Mouse (Mus musculus) cerebellum, adult 2 months (tissue): ENCODE data around the gene Arpc1b. TPM values are rescaled to one million over a fixed set of nuclear protein-coding genes. Genes with fewer than 3 reads are reported as not detected.
"Not testable (repeated sequence)": the region's sequence is repeated elsewhere in the genome, so short reads cannot be mapped to it uniquely, and the experiment has no call there.

Experiments used
- DNase-seq, 2 experiments: peaks; one replicate each; pipeline ENCODE4 v3.0.0; 2021
- H3K27ac ChIP-seq: fragments of 200-500 bp; 2 replicates; pipeline ENCODE4 v1.5.1; 2012; ENCODE audit warnings: low read length, control low read depth, inconsistent platforms; ENCODE audit not compliant: insufficient read depth
- H3K27me3 ChIP-seq: fragments of 200-500 bp; 2 replicates; pipeline ENCODE4 v1.6.1; 2012; ENCODE audit warnings: inconsistent platforms, mild to moderate bottlenecking, low read length, moderate library complexity; ENCODE audit not compliant: control insufficient read depth, insufficient read depth
- H3K4me1 ChIP-seq: fragments of 200-500 bp; 2 replicates; pipeline ENCODE4 v1.6.1; 2011; ENCODE audit warnings: low read length; ENCODE audit not compliant: control insufficient read depth, insufficient read depth
- H3K4me3 ChIP-seq: fragments of 200-500 bp; replicated peaks from 2 replicates; pipeline ENCODE3; 2011; ENCODE audit warnings: mild to moderate bottlenecking, low read depth, low read length, control low read depth; ENCODE audit not compliant: insufficient read depth
- CTCF ChIP-seq: fragments of 200-500 bp; IDR thresholded peaks from 2 replicates; pipeline ENCODE4 v1.5.1; 2011; ENCODE audit warnings: low read depth, mild to moderate bottlenecking, control low read depth, low read length, moderate library complexity, borderline replicate concordance; ENCODE audit not compliant: insufficient read depth
- POLR2A ChIP-seq: fragments of 200-500 bp; IDR thresholded peaks from 2 replicates; pipeline ENCODE4 v1.6.1; 2011; ENCODE audit warnings: low read length, control low read depth, borderline replicate concordance; ENCODE audit not compliant: insufficient read depth
- WGBS: fragments of 180-500 bp; shearing (Covaris S2); methylation state at CpG from one replicate; pipeline ENCODE4 v1.1.7; 2018; 5-methylcytosine and 5-hydroxymethylcytosine counted together
- polyA plus RNA-seq: library from polyadenylated mRNA; depleted of rRNA; stranded (reverse); fragments of >200 nt; gene quantifications from 2 replicates; pipeline ENCODE4 v1.2.3, GENCODE M21; 2012

Arpc1b gene
- polyA plus RNA-seq, 1 experiment: 50.2 TPM

DNA sequence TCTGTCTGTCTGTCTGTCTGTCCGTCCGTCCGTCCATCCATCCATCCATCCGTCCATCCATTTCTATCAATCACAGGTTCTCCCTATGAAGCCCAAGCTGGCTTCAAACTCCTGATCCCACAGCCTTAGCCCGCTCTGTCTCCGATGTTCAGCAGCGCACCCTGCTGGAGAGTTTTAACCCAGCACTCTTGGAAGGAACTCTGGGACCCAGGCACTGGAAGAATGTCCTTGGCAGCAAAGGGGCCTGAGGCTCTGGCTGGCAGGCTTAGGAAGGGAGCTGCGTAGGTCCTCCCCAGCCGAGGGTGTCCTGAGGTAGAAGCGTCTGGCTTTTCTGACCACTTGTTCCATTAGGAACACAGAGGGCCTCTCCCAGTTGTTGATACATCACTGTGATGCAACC, 2.9 kb downstream of the Arpc1b start:
- DNase-seq: peak in 1 of 2 experiments; percentile 40
- Histone ChIP-seq H3K4me3 (no peak overlapping the region), H3K27ac (0 out of 2 replicates have a peak overlapping the region, but pooled peaks have one; percentile 56), H3K4me1 (no peaks in the 10 kb centered on the region), H3K27me3 (no peaks in the 10 kb centered on the region)
- no peak for TF ChIP-seq CTCF
- TF ChIP-seq POLR2A: no peak
- 29% methylated on average over 10 of the region's 10 CpGs for WGBS

DNA sequence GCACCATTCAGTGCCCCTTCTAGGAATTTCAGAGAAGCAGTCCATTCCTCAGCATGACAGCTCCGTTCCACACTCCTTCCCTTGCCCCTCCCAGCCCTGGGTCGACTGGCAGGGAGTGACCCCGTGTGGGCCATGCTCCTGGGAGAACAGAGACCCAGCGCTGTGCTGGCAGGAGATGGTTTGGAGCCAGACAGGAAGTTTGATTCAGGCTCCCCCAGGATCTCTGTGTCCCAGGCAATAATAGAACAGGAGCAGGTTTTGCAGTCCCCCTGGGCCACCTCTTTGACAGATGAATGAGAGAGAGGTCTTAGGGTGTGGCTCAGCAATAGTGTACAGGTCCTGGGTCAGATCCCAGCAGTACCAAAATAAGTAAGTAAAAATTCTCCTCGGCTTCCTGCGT, 4.0 kb downstream of the Arpc1b start:
- WGBS: 53% methylated on average over 6 of the region's 6 CpGs
- TF ChIP-seq CTCF (no peak), POLR2A (no peak)
- H3K27ac ChIP-seq: no peak overlapping the region
- H3K27me3 ChIP-seq: no peaks in the 10 kb centered on the region
- H3K4me1 ChIP-seq: no peaks in the 10 kb centered on the region
- no peak overlapping the region for H3K4me3 ChIP-seq
- DNase-seq: no peak

DNA sequence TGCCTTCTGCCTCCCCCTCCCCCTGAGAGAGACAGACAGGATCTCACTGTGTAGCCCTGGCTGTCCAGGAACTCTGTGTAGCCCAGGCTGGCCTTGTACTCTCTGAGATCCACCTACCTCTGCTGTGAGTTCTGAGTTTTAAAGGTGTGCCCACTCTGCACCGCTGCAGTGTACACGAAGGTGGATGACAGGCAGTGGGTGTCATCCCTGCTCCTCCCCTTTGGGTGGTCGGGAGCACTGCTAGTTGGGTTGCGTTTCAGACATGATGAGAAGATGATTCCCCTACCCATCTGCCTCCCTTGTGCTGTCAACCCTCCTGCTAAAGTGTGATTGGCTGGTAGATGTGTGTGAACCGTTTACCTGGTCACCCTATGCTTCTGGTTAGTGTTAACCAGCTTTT, 4.4 kb downstream of the Arpc1b start:
- Histone ChIP-seq H3K27ac (no peak overlapping the region), H3K4me1 (no peaks in the 10 kb centered on the region), H3K27me3 (no peaks in the 10 kb centered on the region), H3K4me3 (no peak overlapping the region)
- DNase-seq: no peak
- TF ChIP-seq CTCF (no peak), POLR2A (no peak)
- 86% methylated on average over 5 of the region's 5 CpGs for WGBS

DNA sequence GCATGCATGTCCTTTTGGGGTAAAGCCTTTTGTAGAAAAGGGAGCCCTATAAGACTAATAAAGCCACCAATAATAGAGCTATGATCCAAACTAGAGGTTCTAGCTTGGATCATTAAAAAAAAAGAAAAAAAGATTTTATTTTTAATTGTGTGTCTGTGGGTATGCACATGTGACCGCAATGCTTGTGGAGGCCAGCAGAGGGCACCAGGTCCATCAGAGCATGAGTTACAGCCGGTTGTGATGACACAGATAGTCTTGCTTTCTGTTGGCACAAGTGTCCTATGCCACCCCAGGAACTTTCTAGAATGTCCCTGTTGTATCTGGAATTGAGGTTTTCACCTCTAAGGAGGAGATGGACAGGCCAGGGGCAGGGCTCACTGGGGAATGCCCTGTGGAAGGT, 5.4 kb downstream of the Arpc1b start:
- Histone ChIP-seq H3K4me1 (no peaks in the 10 kb centered on the region), H3K27ac (no peak overlapping the region), H3K27me3 (no peaks in the 10 kb centered on the region), H3K4me3 (no peak overlapping the region)
- no peak for DNase-seq
- WGBS: 88% methylated on average over 2 of the region's 2 CpGs
- TF ChIP-seq CTCF: 0 out of 2 replicates have a peak, but pooled peaks have one; percentile 19
- no peak for TF ChIP-seq POLR2A

DNA sequence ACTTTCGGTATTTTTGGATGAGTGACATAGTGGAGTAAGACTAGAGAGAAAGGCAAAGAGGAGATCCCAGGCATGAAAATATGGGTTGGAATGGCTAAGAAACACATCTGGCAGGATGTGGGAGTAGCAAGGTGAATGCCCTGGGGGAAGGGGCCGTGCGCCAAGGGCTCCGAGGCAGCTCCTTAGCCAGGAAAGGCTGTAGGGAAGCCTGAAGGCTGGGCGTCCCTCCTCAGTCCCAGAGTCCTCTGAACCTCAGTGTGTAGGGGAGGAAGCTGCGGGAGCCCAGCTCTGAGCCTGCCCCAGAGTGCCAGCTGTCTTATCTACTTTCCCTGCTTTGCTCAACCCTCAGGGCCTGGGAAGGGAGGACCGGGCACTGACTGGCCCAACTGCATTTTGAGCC, 6.9 kb downstream of the Arpc1b start:
- H3K27ac ChIP-seq: no peak overlapping the region
- no peak for DNase-seq
- H3K27me3 ChIP-seq: no peaks in the 10 kb centered on the region
- H3K4me3 ChIP-seq: no peak overlapping the region
- H3K4me1 ChIP-seq: no peaks in the 10 kb centered on the region
- TF ChIP-seq CTCF (no peak), POLR2A (no peak)
- 68% methylated on average over 7 of the region's 7 CpGs for WGBS

DNA sequence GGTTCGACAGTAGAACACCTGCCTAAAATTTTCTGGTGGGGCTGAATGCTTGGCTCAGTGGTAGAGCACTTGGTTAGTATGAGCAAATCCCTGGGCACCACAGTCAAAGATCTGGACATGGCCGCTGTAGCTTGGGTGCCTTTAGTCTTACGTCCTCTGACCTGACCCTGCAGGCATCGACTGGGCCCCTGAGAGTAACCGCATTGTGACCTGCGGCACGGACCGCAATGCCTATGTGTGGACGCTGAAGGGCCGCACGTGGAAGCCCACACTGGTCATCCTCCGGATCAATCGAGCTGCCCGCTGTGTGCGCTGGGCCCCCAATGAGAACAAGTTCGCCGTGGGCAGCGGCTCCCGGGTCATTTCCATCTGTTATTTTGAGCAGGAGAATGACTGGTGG, 9.4 kb downstream of the Arpc1b start:
- H3K27ac ChIP-seq: no peak overlapping the region
- no peak for TF ChIP-seq CTCF
- TF ChIP-seq POLR2A: no peak
- no peak overlapping the region for H3K4me3 ChIP-seq
- no peaks in the 10 kb centered on the region; the same call in 1 of the 2 replicates for H3K4me1 ChIP-seq
- WGBS: 93% methylated on average over 19 of the region's 19 CpGs
- DNase-seq: no peak
- H3K27me3 ChIP-seq: no peaks in the 10 kb centered on the region

DNA sequence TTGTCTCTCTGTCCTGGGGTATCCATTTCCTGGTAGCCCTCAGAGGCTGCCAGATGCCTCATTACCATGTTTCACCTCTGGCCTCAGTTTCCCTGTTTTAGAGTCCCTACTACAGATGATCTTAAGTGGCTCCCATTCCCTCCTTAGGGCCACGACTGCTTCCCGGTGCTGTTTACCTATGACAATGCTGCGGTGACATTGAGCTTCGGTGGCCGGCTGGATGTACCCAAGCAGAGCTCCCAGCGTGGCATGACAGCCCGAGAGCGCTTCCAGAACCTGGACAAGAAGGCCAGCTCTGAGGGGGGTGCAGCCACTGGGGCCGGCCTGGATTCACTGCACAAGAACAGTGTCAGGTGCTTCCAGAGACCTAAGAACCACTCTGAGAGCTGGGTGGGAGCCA, 12.6 kb downstream of the Arpc1b start:
- no peaks in the 10 kb centered on the region; the same call in 1 of the 2 replicates for H3K4me1 ChIP-seq
- whole genome bisulfite sequencing: 87% methylated on average over 9 of the region's 9 CpGs
- no peaks in the 10 kb centered on the region for H3K27me3 ChIP-seq

DNA sequence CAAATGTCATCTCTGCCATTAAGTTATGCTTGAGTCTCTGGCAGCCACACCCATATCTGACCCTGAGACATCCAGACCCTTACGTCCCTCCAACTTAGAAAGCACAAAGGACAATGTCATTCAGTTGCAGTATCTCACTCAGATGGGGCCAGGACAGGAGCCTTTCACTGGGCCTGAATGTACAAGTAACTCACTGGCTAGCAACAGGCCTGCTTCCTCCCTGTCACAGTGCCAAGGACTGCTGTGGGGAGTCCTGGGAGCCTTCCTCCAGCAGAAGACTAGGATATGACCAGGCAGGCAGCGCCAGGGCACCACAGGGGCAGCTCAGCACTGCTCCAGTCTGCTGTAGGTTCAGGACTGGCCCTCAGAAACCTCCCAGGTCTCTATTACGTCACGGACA, 15.1 kb downstream of the Arpc1b start:
- Histone ChIP-seq H3K27me3 (no peaks in the 10 kb centered on the region), H3K4me1 (no peaks in the 10 kb centered on the region; the same call in 1 of the 2 replicates), H3K4me3 (no peak overlapping the region), H3K27ac (no peak overlapping the region)
- DNase-seq: no peak
- WGBS: 50% methylated on average over 4 of the region's 4 CpGs
- TF ChIP-seq POLR2A: no peak
- no peak for TF ChIP-seq CTCF

More for the DNA sequence above, 12.6 kb downstream of the Arpc1b start:
- DNase-seq: no peak
- TF ChIP-seq CTCF (no peak), POLR2A (no peak)
- no peak overlapping the region for H3K4me3 ChIP-seq
- H3K27ac ChIP-seq: no peak overlapping the region

DNA sequence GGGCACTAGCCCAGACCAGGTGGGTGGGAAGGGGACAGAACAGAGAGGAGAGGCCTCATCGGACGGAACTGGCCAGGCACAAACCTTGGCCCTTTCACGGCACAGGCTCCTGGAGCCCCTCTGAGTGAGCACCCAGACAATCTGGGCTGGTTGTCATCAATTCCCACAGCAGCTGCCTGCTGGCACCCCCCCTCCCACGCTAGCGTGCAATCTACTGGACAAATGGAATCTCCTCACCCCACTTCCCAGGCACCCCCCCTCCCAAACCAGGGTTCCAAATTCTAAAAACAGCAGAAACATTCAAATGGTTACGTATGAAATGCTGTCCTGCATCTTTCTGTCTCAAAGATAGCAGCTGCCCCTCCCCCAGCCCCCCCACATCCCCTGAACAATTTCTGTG, 15.8 kb downstream of the Arpc1b start:
- not testable (repeated sequence) for DNase-seq, H3K4me1 ChIP-seq, H3K4me3 ChIP-seq, H3K27ac ChIP-seq, H3K27me3 ChIP-seq
- WGBS: 79% methylated on average over 6 of the region's 6 CpGs
